Mouse (Mus musculus) ES-E14 (cell line): Measurements from ENCODE around the gene Med8.

Source experiments
- CHD2 ChIP-seq: IDR thresholded peaks from 2 replicates; pipeline ENCODE4 v1.6.1; 2014; ENCODE audit warnings: mild to moderate bottlenecking, low read depth, low read length, inconsistent platforms
- MAFK ChIP-seq: IDR thresholded peaks from 2 replicates; pipeline ENCODE4 v1.6.1; 2014; ENCODE audit warnings: mild to moderate bottlenecking, low read depth, low read length, inconsistent platforms; ENCODE audit not compliant: insufficient read depth
- ZNF384 ChIP-seq: IDR thresholded peaks from 2 replicates; pipeline ENCODE4 v1.6.1; 2012; ENCODE audit warnings: low read depth, low read length, inconsistent platforms

- TF ChIP-seq ZNF384 (no peak), MAFK (no peak), CHD2 (no peak)
Measured at GRCm38 (mm10) chr4:118394505-118394904, 14.6 kb upstream of the Med8 start.
